Mouse (Mus musculus): ENCODE data around the gene Olfr1241.

The Olfr1241 gene

DNA sequence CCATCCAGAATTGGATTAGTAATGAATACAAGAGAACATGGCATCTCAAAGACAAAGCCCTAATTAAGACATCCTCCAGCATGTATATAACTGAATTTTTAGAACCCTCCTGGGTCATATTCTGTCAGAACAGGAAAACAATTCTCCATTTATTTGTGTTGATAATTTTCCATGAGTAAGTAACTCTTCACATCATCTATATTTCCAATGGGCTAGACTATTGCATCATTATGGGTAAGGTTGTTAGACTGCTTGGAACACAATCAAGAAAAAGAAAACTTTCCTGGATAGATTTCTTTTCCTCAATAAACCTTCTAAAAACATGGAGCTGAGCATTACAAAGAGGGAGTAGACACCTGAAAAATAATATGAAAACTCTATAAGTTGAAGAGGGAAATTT lies at the start of gene Olfr1241:
Olfr1241 (minus strand) TSS at position 101 of the 400 bp plus-strand sequence.
- DNase-seq (ENCODE audit: inconsistent ontology term) = no peak

- DNase-seq (ENCODE audit: inconsistent ontology term) = no peak
Observed at GRCm38 (mm10) chr2:89531387-89531786, 44.5 kb upstream of the Olfr1241 start, which contains the start of gene Olfr1243. Gene Olfr1243, minus strand, starts transcription at chr2:89531487.

- no peak for DNase-seq (ENCODE audit: inconsistent ontology term)
Observed at GRCm38 (mm10) chr2:89498235-89498634, 11.3 kb upstream of the Olfr1241 start, which contains the start of gene Olfr1242. Gene Olfr1242, minus strand, starts transcription at chr2:89498335.

- DNase-seq (ENCODE audit: inconsistent ontology term) = no peak
Observed at GRCm38 (mm10) chr2:89442900-89443299, 44.0 kb downstream of the Olfr1241 start, which contains the start of gene Olfr1240. Gene Olfr1240, minus strand, starts transcription at chr2:89443000.
